Mouse (Mus musculus) MEL (cell line): ENCODE results near the gene Mrpl43.

Source experiments
- CTCF ChIP-seq, 3 experiments: IDR thresholded peaks in 2 of 3; conservative IDR thresholded peaks in 1 of 3; 2 replicates each; pipeline ENCODE4 v1.5.1; 2011 to 2012; ENCODE audit warnings: low read length in 3 of 3, low read depth in 2 of 3, mild to moderate bottlenecking in 2 of 3, improper control_type of control experiment in 1 of 3, inconsistent platforms in 1 of 3, mixed read lengths in 1 of 3, moderate library complexity in 1 of 3; ENCODE audit not compliant: control insufficient read depth in 1 of 3, insufficient read depth in 1 of 3, poor library complexity in 1 of 3, severe bottlenecking in 1 of 3
- GATA1 ChIP-seq: IDR thresholded peaks from 2 replicates; pipeline ENCODE4 v1.6.1; 2011; ENCODE audit warnings: low read depth, low read length, improper control_type of control experiment
- MAZ ChIP-seq: IDR thresholded peaks from 2 replicates; pipeline ENCODE4 v1.6.1; 2012; ENCODE audit warnings: low read depth, mild to moderate bottlenecking, inconsistent platforms, low read length, improper control_type of control experiment
- POLR2A ChIP-seq, 2 experiments: IDR thresholded peaks; 2 replicates each; pipeline ENCODE4 v1.6.1; 2011 to 2012; ENCODE audit warnings: low read length in 2 of 2, mild to moderate bottlenecking in 2 of 2, control low read depth in 1 of 2, improper control_type of control experiment in 1 of 2, low read depth in 1 of 2, moderate library complexity in 1 of 2; ENCODE audit not compliant: control insufficient read depth in 1 of 2, insufficient read depth in 1 of 2, poor library complexity in 1 of 2
- TCF12 ChIP-seq: IDR thresholded peaks from 2 replicates; pipeline ENCODE4 v1.6.1; 2014; ENCODE audit warnings: low read depth, mild to moderate bottlenecking, inconsistent platforms, low read length, improper control_type of control experiment, moderate library complexity
- USF1 ChIP-seq: IDR thresholded peaks from 2 replicates; pipeline ENCODE4 v1.6.1; 2014; ENCODE audit warnings: low read depth, mild to moderate bottlenecking, inconsistent platforms, low read length, improper control_type of control experiment, moderate library complexity
- USF2 ChIP-seq, 2 experiments: IDR thresholded peaks; 2 replicates each; pipeline ENCODE4 v1.6.1; 2011 to 2012; ENCODE audit warnings: improper control_type of control experiment in 2 of 2, low read length in 2 of 2, borderline replicate concordance in 1 of 2, inconsistent platforms in 1 of 2, low read depth in 1 of 2, mild to moderate bottlenecking in 1 of 2; ENCODE audit not compliant: insufficient read depth in 1 of 2

- TF ChIP-seq CTCF (IDR thresholded peaks at IDR 0.05 in 2 of 3, conservative IDR thresholded peaks at IDR 0.05 in 1 of 3; ENCODE audit: control insufficient read depth in 1 of 3, insufficient read depth in 1 of 3, low read depth in 2 of 3, low read length in 3 of 3, poor library complexity in 1 of 3, severe bottlenecking in 1 of 3) (no peak), USF2 (IDR thresholded peaks at IDR 0.05; ENCODE audit: borderline replicate concordance in 1 of 2, insufficient read depth in 1 of 2, low read depth in 1 of 2, low read length in 2 of 2) (no peak), POLR2A (IDR thresholded peaks at IDR 0.05; ENCODE audit: control insufficient read depth in 1 of 2, insufficient read depth in 1 of 2, low read depth in 1 of 2, low read length in 2 of 2, poor library complexity in 1 of 2) (no peak), TCF12 (no peak), GATA1 (no peak), USF1 (no peak), MAZ (no peak)
Measured at GRCm38 (mm10) chr19:45010646-45011045, 4.4 kb upstream of the Mrpl43 start.
